Mouse (Mus musculus): ENCODE results near the gene Chrm1. TPM values are rescaled to one million over a fixed set of nuclear protein-coding genes. Genes with fewer than 3 reads are reported as not detected.
A peak's percentile ranks its signal among the peaks of the same experiment; 100 is the strongest.

The Chrm1 gene
- total and polyA plus RNA-seq, 3 experiments: under 0.01 to 0.01 TPM; not detected in 1

DNA sequence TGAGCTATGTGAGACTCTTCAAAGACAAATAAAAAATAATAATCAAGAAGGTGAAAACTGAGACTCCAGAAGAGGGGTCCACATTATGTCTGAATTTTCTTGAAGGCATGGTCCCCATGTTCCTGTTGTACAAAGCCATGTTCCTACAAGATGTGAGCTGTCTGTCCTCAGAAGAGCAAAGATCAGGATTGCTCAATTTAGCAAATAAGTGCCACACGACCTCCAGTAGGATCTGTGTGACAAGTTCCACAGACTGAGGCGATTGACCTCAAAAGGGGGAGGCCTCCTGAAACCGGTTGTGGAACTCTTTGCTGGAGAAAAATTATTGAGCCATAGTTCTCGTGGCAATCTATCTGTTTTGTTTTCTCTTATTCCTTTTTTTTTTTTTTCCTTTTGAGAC, 47.3 kb upstream of the Chrm1 start:
- no peaks in the 10 kb centered on the region for H3K36me3 ChIP-seq (ENCODE audit: control insufficient read depth in 1 of 2, insufficient read depth in 2 of 2, low read length in 2 of 2)
- no peaks in the 10 kb centered on the region for H3K9me3 ChIP-seq (replicated peaks; ENCODE audit: insufficient read depth, low read length)
- TF ChIP-seq ZMIZ1 (IDR thresholded peaks at IDR 0.05; ENCODE audit: low read depth, low read length): no peak
- no peak for TF ChIP-seq TBP (IDR thresholded peaks at IDR 0.05; ENCODE audit: low read depth, low read length)
- TF ChIP-seq ZKSCAN1 (IDR thresholded peaks at IDR 0.05; ENCODE audit: low read depth, low read length): no peak
- no peak for TF ChIP-seq USF2 (IDR thresholded peaks at IDR 0.05; ENCODE audit: borderline replicate concordance in 1 of 2, insufficient read depth in 1 of 2, low read depth in 1 of 2, low read length in 2 of 2)
- TF ChIP-seq HCFC1 (IDR thresholded peaks at IDR 0.05; ENCODE audit: low read depth, low read length): no peak
- TF ChIP-seq TAL1 (IDR thresholded peaks at IDR 0.05; ENCODE audit: low read length): no peak
- H3K4me3 ChIP-seq (ENCODE audit: control insufficient read depth in 1 of 2, insufficient read depth in 1 of 2, low read depth in 2 of 2, low read length in 2 of 2): no peak overlapping the region
- no peaks in the 10 kb centered on the region for H3K79me2 ChIP-seq (ENCODE audit: control insufficient read depth, insufficient read depth, low read length, poor library complexity)
- no peak for DNase-seq (ENCODE audit: low read depth, low spot score)
- H3K9ac ChIP-seq (ENCODE audit: control insufficient read depth, low read depth, low read length, poor library complexity, severe bottlenecking): no peak overlapping the region
- no peak overlapping the region for H3K27ac ChIP-seq (ENCODE audit: control insufficient read depth, low read depth, low read length)
- peaks cover 15 to 31% of the 10 kb centered on the region in 2 experiments for H3K27me3 ChIP-seq (ENCODE audit: control insufficient read depth in 1 of 2, insufficient read depth in 2 of 2, low read length in 2 of 2)
- no peaks in the 10 kb centered on the region for H3K4me1 ChIP-seq (ENCODE audit: control insufficient read depth in 1 of 2, insufficient read depth in 2 of 2, low read length in 2 of 2)

DNA sequence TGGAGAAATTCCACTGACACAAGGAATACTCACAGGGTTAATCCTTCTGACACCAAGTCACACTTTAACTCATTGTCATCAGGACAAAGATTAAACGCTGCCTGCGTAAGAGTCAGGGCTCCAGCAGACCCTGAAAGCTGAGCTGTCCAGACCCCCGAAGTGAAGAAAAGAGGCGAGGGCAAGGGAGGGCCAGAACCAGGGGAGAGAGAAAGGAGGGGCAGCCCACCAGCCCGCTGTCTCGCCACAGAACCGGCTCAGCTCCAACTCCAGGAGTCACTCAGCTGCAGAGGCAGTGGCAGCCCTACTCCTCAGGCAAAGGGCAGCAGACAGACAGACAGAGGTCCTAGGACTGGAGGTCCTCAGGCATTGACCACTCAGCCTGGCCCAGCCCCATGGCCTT, 45.7 kb upstream of the Chrm1 start, which contains the start of gene Slc22a6:
Gene Slc22a6 (plus strand): TSS at position 136 of the 400 bp plus-strand sequence.
- H3K9ac ChIP-seq (ENCODE audit: control insufficient read depth, low read depth, low read length, poor library complexity, severe bottlenecking): no peak within 1 kb of the TSS
- TF ChIP-seq MAZ (IDR thresholded peaks at IDR 0.05; ENCODE audit: low read depth, low read length) (no peak), BHLHE40 (IDR thresholded peaks at IDR 0.05; ENCODE audit: borderline replicate concordance, low read depth, low read length) (no peak), GATA1 (IDR thresholded peaks at IDR 0.05; ENCODE audit: low read depth, low read length) (no peak), GABPA (IDR thresholded peaks at IDR 0.05; ENCODE audit: low read depth, low read length) (no peak), ZNF384 (IDR thresholded peaks at IDR 0.05; ENCODE audit: low read depth, low read length) (no peak)
- H3K4me3 ChIP-seq (ENCODE audit: control insufficient read depth in 1 of 2, insufficient read depth in 1 of 2, low read depth in 2 of 2, low read length in 2 of 2): no peak within 1 kb of the TSS
- no peak within 1 kb of the TSS for H3K27ac ChIP-seq (ENCODE audit: control insufficient read depth, low read depth, low read length)
- H3K36me3 ChIP-seq (ENCODE audit: control insufficient read depth in 1 of 2, insufficient read depth in 2 of 2, low read length in 2 of 2): no peaks in the 10 kb centered on the region
- DNase-seq (ENCODE audit: low read depth, low spot score): no peak
- H3K79me2 ChIP-seq (ENCODE audit: control insufficient read depth, insufficient read depth, low read length, poor library complexity): no peaks in the 10 kb centered on the region
- H3K9me3 ChIP-seq (replicated peaks; ENCODE audit: insufficient read depth, low read length): no peaks in the 10 kb centered on the region
- no peaks in the 10 kb centered on the region for H3K4me1 ChIP-seq (ENCODE audit: control insufficient read depth in 1 of 2, insufficient read depth in 2 of 2, low read length in 2 of 2)
- H3K27me3 ChIP-seq (ENCODE audit: control insufficient read depth in 1 of 2, insufficient read depth in 2 of 2, low read length in 2 of 2): peaks cover 13 to 25% of the 10 kb centered on the region in 2 experiments

GRCm38 (mm10) chr19:8621098-8621497, 42.5 kb upstream of the Chrm1 start:
- H3K9ac ChIP-seq (ENCODE audit: control insufficient read depth, low read depth, low read length, poor library complexity, severe bottlenecking): no peak overlapping the region
- TF ChIP-seq CTCF (IDR thresholded peaks at IDR 0.05 in 2 of 3, conservative IDR thresholded peaks at IDR 0.05 in 1 of 3; ENCODE audit: control insufficient read depth in 1 of 3, insufficient read depth in 1 of 3, low read depth in 2 of 3, low read length in 3 of 3, poor library complexity in 1 of 3, severe bottlenecking in 1 of 3): peak in 2 of 3 experiments; percentile 7 to 17; a peak in 3 of 6 replicates
- TF ChIP-seq POLR2A (IDR thresholded peaks at IDR 0.05; ENCODE audit: control insufficient read depth in 1 of 2, insufficient read depth in 1 of 2, low read depth in 1 of 2, low read length in 2 of 2, poor library complexity in 1 of 2): no peak
- TF ChIP-seq SMC3 (IDR thresholded peaks at IDR 0.05; ENCODE audit: low read depth, low read length): peak; percentile 15; the same call in 1 of the 2 replicates
- no peak for TF ChIP-seq MYB (IDR thresholded peaks at IDR 0.05; ENCODE audit: low read depth, low read length)
- no peak for TF ChIP-seq CHD2 (IDR thresholded peaks at IDR 0.05; ENCODE audit: low read length)
- no peaks in the 10 kb centered on the region for H3K4me1 ChIP-seq (ENCODE audit: control insufficient read depth in 1 of 2, insufficient read depth in 2 of 2, low read length in 2 of 2)
- no peaks in the 10 kb centered on the region for H3K9me3 ChIP-seq (replicated peaks; ENCODE audit: insufficient read depth, low read length)
- no peak overlapping the region for H3K27ac ChIP-seq (ENCODE audit: control insufficient read depth, low read depth, low read length)
- no peak overlapping the region for H3K4me3 ChIP-seq (ENCODE audit: control insufficient read depth in 1 of 2, insufficient read depth in 1 of 2, low read depth in 2 of 2, low read length in 2 of 2)
- H3K79me2 ChIP-seq (ENCODE audit: control insufficient read depth, insufficient read depth, low read length, poor library complexity): no peaks in the 10 kb centered on the region
- H3K36me3 ChIP-seq (ENCODE audit: control insufficient read depth in 1 of 2, insufficient read depth in 2 of 2, low read length in 2 of 2): no peaks in the 10 kb centered on the region
- peaks cover 5 to 9% of the 10 kb centered on the region in 2 experiments for H3K27me3 ChIP-seq (ENCODE audit: control insufficient read depth in 1 of 2, insufficient read depth in 2 of 2, low read length in 2 of 2)
- DNase-seq (ENCODE audit: low read depth, low spot score): no peak

Data from MEL (cell line).